Mouse (Mus musculus): Measurements from ENCODE around the gene Lrrc63.

Lrrc63 gene

DNA sequence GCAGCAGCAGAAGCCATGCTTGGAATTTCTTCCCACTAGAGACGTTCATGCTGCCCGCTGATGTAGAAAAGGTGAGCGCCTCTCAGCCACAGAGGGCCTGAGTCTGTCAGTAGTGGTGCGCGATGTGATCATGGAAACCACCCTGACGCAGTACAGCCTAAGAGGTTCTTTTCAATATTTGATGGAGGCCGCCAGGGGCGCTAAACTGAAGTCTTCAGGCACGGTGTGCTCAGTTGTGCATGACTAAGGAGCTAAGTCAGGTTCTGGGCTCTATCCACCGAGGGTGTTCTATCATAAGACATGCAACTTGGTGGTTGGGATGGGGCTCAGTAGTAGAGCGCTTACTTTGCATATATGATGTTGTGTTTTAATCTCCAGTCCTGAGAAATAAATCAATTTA lies 95.2 kb downstream of the Lrrc63 start:
- no peak for DNase-seq (ENCODE audit: extremely low read depth, low read depth, low spot score)
